Mouse (Mus musculus): ENCODE measurements around the gene Cog1. TPM values are rescaled to one million over a fixed set of nuclear protein-coding genes. Genes with fewer than 3 reads are reported as not detected.

Gene Cog1
- polyA plus RNA-seq (2012; rRNA removed): 10.7 and 11.3 TPM in 2 replicates

GRCm38 (mm10) chr11:113648690-113649352 lies at the start of gene Cog1:
TSS of gene Cog1 (plus strand) at chr11:113649169.

GRCm38 (mm10) chr11:113618672-113619419 lies 30.1 kb upstream of the Cog1 start, which contains the start of gene Sstr2:
TSS of gene Sstr2 (plus strand) at chr11:113619342.

GRCm38 (mm10) chr11:113649353-113650210 lies 613 bp downstream of the Cog1 start, which contains the start of gene Slc39a11:
TSS of gene Slc39a11 (minus strand) at chr11:113650079.

GRCm38 (mm10) chr11:113683957-113684706 lies 35.2 kb downstream of the Cog1 start, which contains the start of the genes Fam104a and D11Wsu47e:
TSS of gene Fam104a (minus strand) at chr11:113684155.
TSS of gene D11Wsu47e (plus strand) at chr11:113684412.

GRCm38 (mm10) chr11:113709731-113710256 lies 60.8 kb downstream of the Cog1 start, which contains the start of gene Cpsf4l:
TSS of gene Cpsf4l (minus strand) at chr11:113710017.

Other genes starting within 250 kb of the Cog1 start
- 1.6 and 1.8 TPM in 2 replicates for gene Sstr2, start 29.8 kb upstream of the Cog1 start, polyA plus RNA-seq (2012; rRNA removed)
- 7.1 and 7.2 TPM in 2 replicates for gene Slc39a11, start 910 bp downstream of the Cog1 start, polyA plus RNA-seq (2012; rRNA removed)
- gene Fam104a, start 35.0 kb downstream of the Cog1 start, polyA plus RNA-seq (2012; rRNA removed): 15.7 and 17.2 TPM in 2 replicates
- 4.8 and 5.4 TPM in 2 replicates for gene D11Wsu47e, start 35.2 kb downstream of the Cog1 start, polyA plus RNA-seq (2012; rRNA removed)
- gene Cpsf4l, start 60.8 kb downstream of the Cog1 start, polyA plus RNA-seq (2012; rRNA removed): 0.85 and 0.88 TPM in 2 replicates
- 10.1 and 10.8 TPM in 2 replicates for gene Cdc42ep4, start 102.7 kb downstream of the Cog1 start, polyA plus RNA-seq (2012; rRNA removed)